Mouse (Mus musculus): ENCODE data around the gene Gfm1.
A peak's percentile ranks its signal among the peaks of the same experiment; 100 is the strongest.

Gene Gfm1

DNA sequence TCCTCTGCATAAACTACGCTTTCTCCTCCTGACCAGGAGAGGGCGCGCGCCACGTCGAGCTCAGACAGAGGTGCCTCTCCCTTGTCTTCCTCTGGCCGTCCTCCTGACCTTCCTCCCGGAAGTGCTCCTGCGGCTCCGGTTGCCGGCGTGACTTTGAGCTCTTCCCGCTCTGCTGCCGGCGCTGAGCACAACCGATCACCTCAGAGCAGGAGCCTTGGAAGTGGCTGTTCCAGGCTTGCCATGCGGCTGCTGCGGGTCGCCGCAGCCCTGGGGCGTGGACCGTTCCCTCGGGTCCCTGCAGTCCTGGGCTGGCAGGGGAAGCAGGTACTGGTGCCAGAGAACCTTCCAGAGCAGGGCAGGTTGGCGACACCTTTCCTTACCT lies at the start of gene Gfm1:
Gene Gfm1 (plus strand): TSS at position 98 of the 382 bp plus-strand sequence.
- peak; percentile 80 for DNase-seq (ENCODE audit: low read depth)

DNA sequence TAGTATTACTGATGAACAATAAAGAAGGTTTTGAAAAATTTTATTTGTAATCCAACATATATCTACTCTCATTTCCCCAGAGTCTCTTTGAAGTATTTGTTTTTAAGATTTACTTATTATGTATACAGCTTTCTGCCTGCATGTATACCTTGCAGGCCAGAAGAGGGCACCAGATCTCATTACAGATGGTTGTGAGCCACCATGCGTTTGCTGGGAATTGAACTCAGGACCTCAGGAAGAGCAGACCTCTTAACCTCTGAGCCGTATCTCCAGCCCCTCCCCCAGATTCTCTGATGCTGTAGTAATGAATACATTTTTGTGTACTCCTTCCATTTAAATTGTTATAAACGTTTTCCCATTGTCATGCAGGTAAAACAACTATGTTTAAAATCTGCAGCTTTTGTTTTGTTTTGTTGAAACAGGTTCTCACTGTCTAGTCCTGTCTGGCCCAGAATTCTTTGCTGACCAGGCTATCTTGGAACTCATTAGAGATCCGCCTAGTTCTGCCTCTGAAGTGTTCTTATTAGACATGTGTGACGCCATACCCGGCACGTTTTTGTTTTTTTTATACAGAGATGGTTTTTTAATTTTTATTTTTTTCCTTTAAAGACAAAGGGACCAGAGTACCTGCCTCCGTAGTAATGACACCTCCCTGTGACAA lies 428 bp upstream of the Gfm1 start:
- no peak for DNase-seq (ENCODE audit: low read depth)

DNA sequence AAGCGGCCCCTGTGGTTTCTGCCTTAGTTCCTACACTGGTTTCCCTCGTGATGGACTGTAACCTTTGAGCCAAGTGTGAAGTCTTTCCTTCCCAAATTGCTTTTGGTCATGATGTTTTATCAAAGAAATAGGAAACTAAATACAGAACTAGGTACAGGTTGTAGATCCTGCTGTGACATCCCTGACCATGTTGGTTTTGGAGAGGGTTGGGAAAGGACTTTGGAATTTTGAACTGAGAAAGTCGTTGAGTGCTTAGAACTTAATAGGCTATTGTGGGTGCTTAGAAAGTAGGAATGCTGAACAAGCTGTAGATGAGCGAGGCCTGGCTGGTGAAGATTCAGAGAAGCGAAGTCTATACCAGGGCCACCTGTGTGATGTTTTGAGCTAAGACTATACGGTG lies 4.1 kb downstream of the Gfm1 start:
- no peak for DNase-seq (ENCODE audit: low read depth)

DNA sequence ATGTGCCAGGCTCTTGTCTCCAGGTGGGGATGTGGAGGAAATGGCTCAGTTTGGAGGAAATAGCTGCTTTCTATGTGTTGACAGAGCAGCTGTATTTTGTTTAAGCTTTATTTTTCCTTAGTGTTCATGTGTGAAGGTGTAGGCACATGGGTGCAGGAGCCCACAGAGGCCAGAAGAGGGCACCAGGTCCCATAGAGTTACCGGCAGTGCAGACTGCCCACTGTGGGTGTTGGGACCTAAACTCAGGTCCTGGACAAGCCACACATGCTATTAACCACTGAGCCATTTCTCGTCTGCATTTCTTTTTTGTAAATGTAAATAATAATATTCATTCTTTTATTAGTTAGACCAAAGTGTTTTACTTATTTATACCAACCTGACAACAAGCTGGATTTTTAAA lies 17.2 kb downstream of the Gfm1 start:
- DNase-seq (ENCODE audit: low read depth), result no peak

DNA sequence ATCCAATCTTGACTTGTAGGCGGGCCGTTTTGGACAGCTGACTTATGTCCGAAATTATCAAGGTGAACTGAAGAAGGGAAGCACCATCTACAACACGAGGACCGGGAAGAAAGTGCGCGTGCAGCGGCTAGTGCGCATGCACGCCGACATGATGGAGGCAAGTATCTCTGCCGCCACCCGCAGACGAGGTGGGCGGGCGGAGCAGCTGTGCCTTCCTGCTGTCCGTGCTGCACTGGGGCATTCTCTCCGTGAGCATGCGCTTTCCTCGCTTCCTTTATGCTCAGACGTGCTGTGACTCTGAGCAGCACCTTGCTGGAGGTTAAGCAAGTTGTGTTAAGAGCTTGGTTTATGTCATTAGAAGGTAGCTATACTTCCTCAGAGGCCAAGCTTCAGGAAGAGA lies 19.8 kb downstream of the Gfm1 start:
- DNase-seq (ENCODE audit: low read depth), result no peak

DNA sequence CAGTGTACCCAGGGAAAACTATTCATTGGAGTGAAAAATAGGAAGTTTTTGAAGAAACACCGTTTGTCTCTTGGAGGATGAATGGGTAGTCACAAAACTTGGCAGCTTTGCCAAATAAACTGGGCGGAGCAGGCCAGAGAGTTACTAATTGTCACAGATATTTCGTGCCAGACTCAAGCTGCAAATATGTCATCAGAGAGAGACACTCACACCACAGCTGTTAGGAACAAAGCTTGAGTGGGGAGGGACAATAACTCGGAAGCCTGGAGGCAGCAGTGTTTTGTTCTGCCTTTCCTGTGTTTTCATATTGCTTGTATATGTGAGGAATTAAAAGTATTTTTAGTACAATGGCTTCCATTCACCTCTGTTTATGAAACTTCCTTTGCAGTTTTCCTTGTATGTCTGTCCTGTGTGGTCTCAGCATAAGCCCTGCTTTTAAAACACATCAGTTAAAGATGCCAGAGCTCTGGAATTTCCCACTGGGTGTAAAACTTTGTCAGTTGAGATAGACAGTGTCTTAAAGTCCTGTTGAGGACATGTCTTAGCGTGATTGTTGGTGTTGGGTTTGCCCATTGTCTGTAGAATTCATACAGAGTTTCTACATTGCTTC lies 20.8 kb downstream of the Gfm1 start:
- DNase-seq (ENCODE audit: low read depth), result no peak

DNA sequence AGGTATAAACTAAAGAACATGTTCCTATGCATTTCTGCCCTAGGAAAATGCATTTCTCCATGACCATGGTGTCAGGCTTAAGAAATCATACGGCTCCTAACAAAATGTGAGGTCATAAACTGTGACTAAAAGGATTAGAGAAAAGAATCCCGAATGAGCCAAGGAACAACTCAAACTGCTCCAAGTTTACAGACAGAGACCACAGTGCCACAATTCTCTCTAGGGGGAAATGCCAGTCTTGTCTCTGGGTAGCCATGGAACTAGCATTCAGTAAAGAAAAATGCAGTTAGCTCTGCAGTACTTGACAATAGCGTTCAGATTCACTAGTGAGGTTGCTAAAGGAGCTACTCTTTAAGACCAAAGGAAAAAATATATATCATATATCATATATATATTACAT lies 30.0 kb downstream of the Gfm1 start:
- DNase-seq (ENCODE audit: low read depth), result no peak

DNA sequence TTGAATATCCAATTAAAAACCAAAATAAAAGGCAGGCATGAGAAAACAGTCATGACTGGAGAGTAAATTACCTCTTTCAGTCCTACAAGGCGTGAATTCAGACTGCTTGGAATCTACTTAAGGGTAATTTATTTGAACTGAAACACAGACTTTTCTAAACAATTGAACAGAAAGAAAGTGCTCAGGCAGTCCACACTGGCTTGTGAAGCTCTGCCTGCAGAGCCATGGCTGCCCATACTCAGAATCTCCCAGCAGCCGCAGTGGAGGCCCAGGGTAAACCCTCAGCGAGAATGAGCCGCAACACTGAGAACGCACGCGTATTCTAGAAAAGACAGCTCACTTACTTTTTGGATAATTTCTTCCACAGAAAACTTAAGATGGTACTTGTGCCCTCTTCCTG lies 32.1 kb downstream of the Gfm1 start:
- no peak for DNase-seq (ENCODE audit: low read depth)

DNA sequence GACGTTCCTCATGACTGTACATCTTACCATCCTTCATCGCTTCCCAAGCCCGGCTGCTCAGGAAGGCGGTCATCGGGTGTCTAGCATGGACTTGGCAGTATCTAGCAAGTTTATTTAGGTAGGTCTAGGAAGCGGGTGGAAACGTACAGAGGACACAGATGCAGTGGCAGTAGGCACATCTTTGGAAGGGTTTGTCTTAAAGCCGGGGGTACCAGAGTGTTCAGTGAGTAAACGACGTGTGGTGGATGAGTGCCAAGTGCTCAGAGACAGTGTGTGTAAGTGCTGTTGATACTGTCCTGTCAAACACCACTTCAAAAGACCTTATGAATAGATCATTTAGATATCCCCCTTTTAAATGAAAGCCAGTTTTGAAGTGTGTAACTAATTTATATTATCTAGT lies 32.7 kb downstream of the Gfm1 start:
- no peak for DNase-seq (ENCODE audit: low read depth)

DNA sequence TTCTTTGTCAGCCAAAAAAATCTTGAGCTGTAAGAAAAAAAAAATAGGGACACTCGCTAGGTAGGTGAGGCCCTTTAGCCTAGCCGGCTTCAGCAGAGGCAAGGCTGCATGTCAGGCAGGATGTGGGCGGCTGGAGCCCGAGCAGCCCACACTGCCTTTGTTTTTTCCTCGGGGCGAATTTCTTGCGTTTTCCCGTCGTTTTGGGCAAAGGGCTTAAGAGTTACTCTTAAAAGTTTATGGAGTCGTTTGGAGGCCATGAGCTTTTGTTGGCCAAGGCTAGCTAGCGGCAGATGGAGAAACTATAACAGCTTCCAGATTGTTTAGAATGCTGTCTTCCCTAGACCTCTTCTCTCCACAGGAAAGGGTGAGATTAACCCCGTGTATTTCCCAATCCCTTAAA lies 33.1 kb downstream of the Gfm1 start:
- no peak for DNase-seq (ENCODE audit: low read depth)

DNA sequence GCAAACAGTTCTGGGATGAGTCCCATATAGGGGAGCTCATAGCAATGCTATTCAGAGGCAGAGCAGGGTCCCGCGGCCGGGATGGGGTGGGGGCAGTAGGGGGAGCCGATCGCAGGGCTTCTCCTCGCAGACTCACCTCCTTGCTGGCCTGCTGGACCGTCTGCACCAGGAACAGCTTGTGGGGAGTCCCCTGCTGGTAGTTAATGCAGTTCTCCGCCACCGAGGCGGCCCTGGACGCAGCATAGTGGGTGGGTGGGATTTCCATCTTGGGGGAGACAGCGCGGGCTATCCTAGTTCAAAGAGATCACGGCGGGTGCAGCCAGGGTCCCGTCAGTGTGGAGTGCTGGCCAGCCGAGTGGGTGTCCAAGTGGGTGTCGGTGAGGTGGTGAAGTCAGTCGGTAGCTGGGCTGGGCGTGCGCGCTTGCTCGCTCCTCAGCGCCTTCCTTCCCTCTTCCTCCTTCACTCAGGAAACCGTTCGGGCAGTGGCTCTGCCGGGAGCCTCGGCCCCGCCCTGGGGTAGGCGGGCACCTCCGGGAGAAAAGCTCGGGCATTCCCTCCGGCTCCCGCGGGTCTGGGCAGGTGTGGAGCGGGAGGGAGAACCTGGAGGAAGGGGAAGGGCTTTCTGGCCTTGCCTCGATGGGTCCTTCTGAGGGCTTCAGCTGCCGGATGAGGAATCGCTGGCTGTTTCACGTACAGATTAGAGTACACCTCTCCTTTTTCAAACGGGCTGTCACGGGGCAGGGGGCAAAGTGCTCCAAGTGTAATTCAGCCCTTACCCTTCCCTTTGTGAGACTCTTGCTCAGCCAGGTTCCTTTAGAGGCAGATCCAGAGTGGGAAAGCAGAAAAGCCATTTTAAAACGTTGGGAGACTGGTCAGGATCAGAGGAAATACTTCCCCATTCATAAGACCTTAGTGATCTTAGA lies 33.8 kb downstream of the Gfm1 start, which contains the start of gene Lxn:
Gene Lxn (minus strand): TSS at position 477 of the 923 bp plus-strand sequence.
- no peak for DNase-seq (ENCODE audit: low read depth)

DNA sequence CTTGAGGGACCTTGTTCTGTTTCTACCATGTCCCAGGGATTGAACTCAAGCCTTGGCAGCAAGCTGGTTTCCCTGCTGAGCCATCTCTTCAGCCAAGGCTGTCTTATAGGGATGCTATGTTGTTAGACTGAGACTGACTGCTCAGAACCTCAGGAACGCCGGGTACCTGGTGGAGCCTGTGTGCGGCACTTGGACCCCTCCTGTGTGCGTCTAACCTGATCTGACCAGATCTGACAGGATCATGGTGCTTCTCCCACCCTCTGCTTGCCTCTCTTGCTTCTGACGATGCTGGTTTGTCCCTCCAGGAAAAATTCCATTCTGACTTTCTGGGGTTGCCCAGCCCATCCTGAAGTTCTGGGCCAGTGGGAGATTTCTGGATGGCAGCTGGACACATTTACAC lies 36.7 kb downstream of the Gfm1 start:
- DNase-seq (ENCODE audit: low read depth), result no peak

DNA sequence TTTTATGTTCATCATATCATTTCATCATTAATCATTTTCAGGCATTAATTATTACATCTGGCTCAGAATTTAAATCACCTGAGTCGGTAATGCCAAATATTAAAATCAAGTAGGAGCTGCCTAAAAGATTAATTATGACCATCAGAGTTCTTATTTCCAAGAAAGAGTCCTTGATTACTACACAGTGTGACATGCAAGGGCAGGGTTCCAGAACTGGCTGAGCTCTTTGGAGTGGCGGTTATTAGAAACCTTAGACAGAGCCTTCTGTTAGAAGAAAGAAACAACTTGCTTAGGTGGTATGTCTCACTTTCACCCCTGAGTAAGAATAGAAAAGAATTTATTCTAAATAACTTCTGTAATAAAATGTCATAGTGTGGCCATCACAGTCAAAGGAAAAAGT lies 37.4 kb downstream of the Gfm1 start:
- no peak for DNase-seq (ENCODE audit: low read depth)

DNA sequence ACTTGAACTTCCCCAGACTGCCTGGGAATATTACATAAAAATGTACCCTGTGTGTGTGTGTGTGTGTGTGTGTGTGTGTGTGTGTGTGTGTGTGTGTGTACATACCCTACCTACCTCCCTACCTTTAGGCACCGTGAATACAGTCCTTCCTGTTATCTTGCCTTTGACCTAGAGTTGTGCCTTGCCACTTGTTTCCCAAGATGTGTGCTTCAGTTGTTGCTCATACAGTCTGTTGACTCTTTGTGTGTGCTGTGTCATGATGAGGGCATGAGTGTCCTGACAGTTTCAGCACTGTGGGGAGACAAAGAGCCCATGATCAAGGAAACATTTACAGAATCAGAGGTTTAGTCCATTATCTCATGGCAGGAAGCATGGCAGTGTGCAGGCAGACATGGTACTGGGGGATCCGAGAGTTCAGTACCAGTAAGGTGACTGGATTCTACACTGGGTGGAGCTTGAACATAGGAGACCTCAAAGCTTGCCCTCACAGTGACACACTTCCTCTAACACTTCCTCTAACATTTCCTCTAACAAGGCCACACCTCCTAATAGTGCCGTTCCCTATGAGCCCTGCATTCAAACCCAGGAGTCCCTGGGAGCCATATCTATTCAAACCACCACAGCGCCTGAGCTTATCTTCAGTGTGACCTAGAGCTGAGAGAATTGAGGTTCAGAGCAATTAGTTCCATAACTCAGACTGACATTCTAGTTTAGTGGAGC lies 41.7 kb downstream of the Gfm1 start:
- DNase-seq (ENCODE audit: low read depth), result peak; percentile 41

DNA sequence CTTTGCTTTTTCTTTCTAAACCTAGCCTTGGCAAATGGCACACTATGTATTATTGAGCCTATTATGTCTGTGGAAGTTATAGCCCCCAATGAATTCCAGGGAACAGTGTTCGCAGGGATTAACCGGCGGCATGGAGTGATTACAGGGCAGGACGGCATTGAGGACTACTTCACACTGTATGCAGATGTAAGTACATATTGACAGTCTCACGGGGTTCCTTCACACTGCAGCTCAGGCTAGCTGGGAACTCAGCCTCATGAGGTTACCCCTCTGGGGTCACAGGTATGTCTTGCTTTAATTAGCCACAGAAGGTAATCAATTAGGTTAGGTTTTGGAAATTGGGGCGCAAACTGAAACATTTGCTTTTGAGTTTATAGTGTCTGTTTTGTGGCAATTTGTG lies 43.5 kb downstream of the Gfm1 start:
- DNase-seq (ENCODE audit: low read depth), result no peak

DNA sequence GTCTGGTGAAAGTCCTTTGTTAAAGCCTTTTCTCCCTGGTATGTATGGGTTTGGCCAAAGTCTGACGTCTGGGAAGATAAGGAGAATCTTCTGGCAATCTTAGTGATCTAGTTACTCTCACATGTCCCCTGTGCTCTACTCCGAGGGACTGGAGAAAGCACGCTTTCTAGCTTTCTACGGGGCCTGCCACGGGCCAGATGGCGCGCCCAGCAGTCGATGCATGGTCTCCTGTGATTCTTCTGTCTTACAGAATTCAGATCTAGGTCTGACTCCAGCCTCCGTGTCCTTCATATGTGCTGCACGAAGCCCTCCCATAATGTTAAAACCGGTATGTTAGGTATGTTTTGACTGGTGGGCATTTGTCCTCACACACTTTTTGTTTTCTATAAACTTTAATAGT lies 49.9 kb downstream of the Gfm1 start:
- DNase-seq (ENCODE audit: low read depth), result no peak

DNA sequence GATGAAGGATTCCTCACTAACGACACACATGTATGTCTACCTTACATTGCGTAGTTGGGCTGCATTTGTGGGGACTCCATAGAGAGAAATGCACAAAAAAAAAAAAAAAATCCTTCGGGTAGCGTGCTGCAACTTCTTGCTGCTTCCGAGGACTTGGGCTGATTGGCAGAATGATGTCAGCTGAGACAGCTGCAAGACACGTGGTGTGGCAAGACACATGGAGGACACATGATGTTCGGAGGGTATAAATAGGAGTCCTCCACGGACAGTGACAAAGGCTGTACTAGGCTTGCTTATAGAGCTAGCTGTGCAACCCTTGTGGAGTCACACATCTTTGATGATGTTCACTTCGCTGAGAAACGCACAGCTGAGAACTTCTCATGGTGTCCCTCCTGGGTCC lies 52.5 kb downstream of the Gfm1 start:
- DNase-seq (ENCODE audit: low read depth), result no peak

DNA sequence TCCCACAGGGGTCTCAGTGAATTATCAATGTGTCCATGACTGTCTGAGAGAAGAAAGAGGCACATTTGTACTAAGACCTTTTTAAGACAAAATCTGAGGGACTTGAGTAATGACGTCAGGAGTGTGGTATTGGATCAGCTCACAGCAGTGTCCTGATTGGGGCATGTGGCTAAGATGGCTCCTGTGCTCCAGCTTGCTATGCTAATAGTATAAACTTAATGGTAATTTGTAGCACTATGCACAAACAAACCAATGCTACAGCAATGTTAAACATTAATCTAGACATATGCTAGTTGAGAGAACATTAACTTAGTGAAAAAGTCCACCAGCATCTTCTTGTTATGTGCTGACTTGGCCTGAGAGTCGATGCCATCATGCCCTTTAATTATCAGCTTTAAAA lies 55.3 kb downstream of the Gfm1 start:
- DNase-seq (ENCODE audit: low read depth), result no peak

DNA sequence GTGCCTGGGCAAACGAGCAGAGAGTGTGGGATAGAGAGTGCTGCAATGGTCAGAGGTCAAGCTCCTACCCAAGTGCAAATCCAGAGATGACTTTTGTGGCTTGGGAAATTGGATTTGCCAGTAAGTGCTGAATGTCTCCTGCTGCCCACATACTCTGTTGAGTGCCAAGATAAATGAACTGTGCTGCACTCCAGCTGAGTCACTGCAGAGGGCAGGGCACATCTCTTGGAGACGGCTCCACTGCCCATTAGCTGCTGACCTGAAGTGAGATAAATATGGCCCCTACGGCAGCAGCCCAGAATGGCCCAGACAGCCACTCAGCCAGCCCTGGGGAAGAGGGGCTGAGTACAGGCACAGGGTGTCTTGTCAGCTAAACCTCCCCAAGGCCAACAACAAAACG lies 60.3 kb downstream of the Gfm1 start:
- no peak for DNase-seq (ENCODE audit: low read depth)

DNA sequence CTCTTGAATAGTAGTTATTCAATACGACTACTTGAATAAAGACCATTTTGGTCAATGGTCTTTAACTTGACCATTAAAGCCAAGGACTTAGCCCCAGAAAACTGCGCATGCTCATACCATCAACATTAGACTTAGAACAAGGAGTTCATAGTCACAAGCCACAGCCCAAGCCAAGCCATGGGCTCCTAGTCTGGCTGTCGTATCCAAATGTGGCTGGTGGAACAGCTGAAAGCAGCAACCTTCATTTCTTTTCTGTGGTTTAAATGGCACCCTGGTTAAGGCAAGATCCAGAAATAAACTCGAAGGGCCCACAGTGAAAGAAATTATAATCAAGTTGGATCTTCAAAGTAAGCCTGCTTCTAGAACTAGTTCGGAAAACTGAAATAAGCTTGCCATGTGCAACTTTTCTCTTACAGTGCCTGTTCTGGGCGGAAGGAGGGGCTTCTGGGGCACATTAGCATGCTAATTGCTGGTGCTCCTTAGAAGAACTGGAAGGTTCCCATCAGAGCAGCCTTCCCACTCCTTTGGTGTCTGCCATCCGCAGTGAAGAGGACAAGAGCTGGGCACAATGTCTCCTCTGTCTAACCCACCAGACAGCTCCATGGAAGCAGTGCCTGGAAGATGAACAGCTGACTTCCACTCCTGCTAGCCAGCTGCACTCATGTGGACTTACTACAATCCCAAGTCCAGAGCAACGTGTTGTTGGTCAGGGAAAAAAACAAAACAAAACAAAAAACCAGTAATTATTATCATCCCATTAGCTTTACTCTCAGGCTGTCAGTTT lies 62.4 kb downstream of the Gfm1 start:
- no peak for DNase-seq (ENCODE audit: low read depth)

DNA sequence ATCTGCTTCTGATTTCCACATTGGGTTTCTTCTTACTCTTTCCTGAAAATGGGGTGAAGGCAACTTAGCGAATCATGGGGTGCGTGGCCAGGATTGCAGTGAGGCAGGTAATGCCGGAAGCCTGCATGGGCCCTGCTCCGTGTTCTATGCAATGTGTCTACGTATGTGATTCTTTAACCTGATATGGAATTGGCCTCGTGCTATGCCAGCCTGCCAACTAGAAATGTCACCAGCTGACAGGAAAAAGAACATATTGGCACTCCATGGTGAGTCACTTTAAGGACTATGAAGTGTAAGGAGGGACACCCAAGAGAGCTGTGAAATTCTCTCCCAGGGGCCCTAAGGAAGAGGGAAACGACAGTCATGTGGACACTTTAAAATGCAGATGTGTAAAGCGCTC lies 63.2 kb downstream of the Gfm1 start:
- no peak for DNase-seq (ENCODE audit: low read depth)

DNA sequence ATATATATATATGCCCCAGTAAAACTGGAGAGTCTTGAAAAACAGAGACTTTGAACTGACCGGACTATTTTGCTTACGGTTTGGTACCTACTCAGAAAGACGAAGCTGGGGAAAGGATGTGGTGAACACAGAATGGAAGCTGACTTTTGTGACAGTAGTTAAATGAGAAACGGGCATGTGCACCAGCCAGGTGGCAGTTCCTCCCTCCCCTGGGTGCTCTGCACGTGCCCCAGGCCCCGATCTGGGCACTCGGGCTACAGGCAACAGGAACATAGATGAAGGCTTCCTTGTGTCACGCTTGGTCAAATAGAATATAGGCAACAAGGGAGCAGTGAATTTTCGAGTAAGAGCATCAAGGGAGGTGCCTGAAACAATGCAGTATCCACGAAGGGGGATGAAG lies 66.4 kb downstream of the Gfm1 start:
- no peak for DNase-seq (ENCODE audit: low read depth)
